ENCODE assay signal across 10 mouse cellular contexts in the genomic region with DNA sequence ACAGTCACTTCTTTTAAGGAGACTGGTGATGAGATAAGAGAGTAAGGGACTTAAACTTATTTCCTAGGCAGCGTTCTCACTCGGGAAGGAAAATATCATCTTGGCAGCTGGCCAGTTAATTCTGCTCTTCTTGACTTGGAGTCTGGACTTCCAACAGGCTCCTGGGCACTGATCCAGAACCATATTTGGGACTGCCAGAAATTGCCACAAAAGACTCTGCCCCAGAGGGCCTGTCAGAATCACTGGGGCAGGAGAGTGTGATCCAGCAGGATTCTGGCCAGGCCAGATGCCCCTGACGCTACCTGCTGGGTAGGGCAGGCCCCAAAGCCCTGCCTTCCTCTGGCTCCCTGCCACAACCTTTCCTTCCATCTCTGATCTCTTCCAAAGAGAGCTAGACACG.
A peak's percentile ranks its signal among the peaks of the same experiment; 100 is the strongest.
DNase-seq lines count a peak whose midpoint lies in the region; ATAC-seq and TF ChIP-seq lines count a peak whose summit lies in the region.
"Had no signal": no experiment of that assay in that cellular context is flagged by ENCODE, and none has a peak within 500 bp of the region (broad histone marks: within the 10 kb centered on the region; RNA-seq: fewer than 3 reads in every experiment).

No protein-coding gene starts in this region.

- no peak overlapping the region for H3K27ac ChIP-seq in intestine, embryonic 15.5 days
- H3K27ac ChIP-seq in intestine, postnatal 0 days (ENCODE audit: low read depth, low read length): no peak overlapping the region
- H3K27ac ChIP-seq in hindbrain, embryonic 11.5 days (ENCODE audit: low read depth, low read length): no peak overlapping the region
- H3K27ac ChIP-seq: embryonic facial prominence, embryonic 15.5 days had no signal

- H3K4me2 ChIP-seq in intestine, embryonic 15.5 days (replicated peaks): no peak overlapping the region
- H3K4me2 ChIP-seq in intestine, postnatal 0 days (replicated peaks; ENCODE audit: low read depth): no peak overlapping the region
- H3K4me2 ChIP-seq in hindbrain, embryonic 11.5 days (replicated peaks; ENCODE audit: low read depth, low read length): no peak overlapping the region
- H3K4me2 ChIP-seq: embryonic facial prominence, embryonic 15.5 days had no signal

- H3K27me3 ChIP-seq in intestine, embryonic 15.5 days (replicated peaks): no peaks in the 10 kb centered on the region
- H3K27me3 ChIP-seq in intestine, postnatal 0 days (replicated peaks; ENCODE audit: control insufficient read depth, insufficient read depth, low read length): no peaks in the 10 kb centered on the region
- H3K27me3 ChIP-seq in hindbrain, embryonic 11.5 days (ENCODE audit: control insufficient read depth, insufficient read depth, low read length): no peaks in the 10 kb centered on the region
- H3K27me3 ChIP-seq: embryonic facial prominence, embryonic 15.5 days had no signal

- WGBS in intestine, embryonic 15.5 days: 47% methylated on average over 4 of the region's 4 CpGs
- WGBS in intestine, postnatal 0 days: 39% methylated on average over 4 of the region's 4 CpGs
- WGBS in hindbrain, embryonic 11.5 days: 63% methylated on average over 4 of the region's 4 CpGs

- no peaks in the 10 kb centered on the region for H3K36me3 ChIP-seq in intestine, embryonic 15.5 days
- H3K36me3 ChIP-seq in intestine, postnatal 0 days (ENCODE audit: control insufficient read depth, insufficient read depth): no peaks in the 10 kb centered on the region
- no peaks in the 10 kb centered on the region for H3K36me3 ChIP-seq in hindbrain, embryonic 11.5 days (ENCODE audit: control insufficient read depth, insufficient read depth, low read length)
- H3K36me3 ChIP-seq: embryonic facial prominence, embryonic 15.5 days had no signal

- peak; percentile 31; the same call in 1 of the 2 replicates for ATAC-seq in intestine, embryonic 15.5 days
- no peak for ATAC-seq in intestine, postnatal 0 days
- ATAC-seq in hindbrain, embryonic 11.5 days (ENCODE audit: low FRiP score): no peak

- no peak for TF ChIP-seq CTCF in intestine, postnatal 0 days (IDR thresholded peaks at IDR 0.05; ENCODE audit: low read depth)

- intact Hi-C loops in gastrocnemius, postnatal 14 days (cut with DNase I; ENCODE audit: low total_unique reads): loop anchor here (10.0 kb wide), 1 partner anchor 324 kb away; no protein-coding TSS in a partner anchor

- H3K9me3 ChIP-seq in intestine, embryonic 15.5 days: no peaks in the 10 kb centered on the region
- no peaks in the 10 kb centered on the region for H3K9me3 ChIP-seq in intestine, postnatal 0 days (ENCODE audit: control insufficient read depth)
- no peaks in the 10 kb centered on the region for H3K9me3 ChIP-seq in hindbrain, embryonic 11.5 days (ENCODE audit: control insufficient read depth, low read length)
- H3K9me3 ChIP-seq: embryonic facial prominence, embryonic 15.5 days; megakaryocyte, embryonic 14.5 days had no signal

- no peak overlapping the region for H3K9ac ChIP-seq in intestine, embryonic 15.5 days
- no peak overlapping the region for H3K9ac ChIP-seq in intestine, postnatal 0 days (ENCODE audit: low read depth, low read length)
- no peak overlapping the region for H3K9ac ChIP-seq in hindbrain, embryonic 11.5 days (ENCODE audit: low read depth, low read length)
- H3K9ac ChIP-seq: embryonic facial prominence, embryonic 15.5 days had no signal

- peaks cover 2% of the 10 kb centered on the region; the same call in 1 of the 2 replicates for H3K4me1 ChIP-seq in intestine, embryonic 15.5 days (replicated peaks)
- H3K4me1 ChIP-seq in intestine, postnatal 0 days (replicated peaks; ENCODE audit: control insufficient read depth, insufficient read depth, low read length): no peaks in the 10 kb centered on the region
- H3K4me1 ChIP-seq in hindbrain, embryonic 11.5 days (replicated peaks; ENCODE audit: control insufficient read depth, insufficient read depth, low read length): no peaks in the 10 kb centered on the region
- H3K4me1 ChIP-seq: embryonic facial prominence, embryonic 15.5 days; megakaryocyte, embryonic 14.5 days had no signal

- no peak overlapping the region for H3K4me3 ChIP-seq in intestine, embryonic 15.5 days (replicated peaks)
- no peak overlapping the region for H3K4me3 ChIP-seq in intestine, postnatal 0 days (ENCODE audit: low read depth, low read length)
- H3K4me3 ChIP-seq in hindbrain, embryonic 11.5 days (ENCODE audit: low read depth, low read length): no peak overlapping the region
- H3K4me3 ChIP-seq: embryonic facial prominence, embryonic 15.5 days; megakaryocyte, embryonic 14.5 days had no signal

- DNase-seq in adrenal gland, adult 8-10 months: peak; percentile 23
- peak; percentile 26 for DNase-seq in gastrocnemius, postnatal 14 days
- DNase-seq in kidney, postnatal 10 days: peak; percentile 83
- DNase-seq in testis, postnatal 10 days (ENCODE audit: low spot score): peak; percentile 42
- no peak for DNase-seq in frontal cortex, adult 2 months (ENCODE audit: extremely low spot score in 1 of 2, low spot score in 1 of 2)
- no peak for DNase-seq in hindbrain, embryonic 11.5 days (ENCODE audit: low spot score)

Comparison
In these comparisons a context has a peak if more than half of its experiments do, and no peak if none do; other contexts are left out.
1. DNase-seq: peak in adrenal gland, adult 8-10 months (single experiment), gastrocnemius, postnatal 14 days (single experiment), kidney, postnatal 10 days (single experiment) and testis, postnatal 10 days (single experiment); none in frontal cortex, adult 2 months (0 of 2) and hindbrain, embryonic 11.5 days (single experiment).